Mouse (Mus musculus) gastrocnemius, postnatal 25 days (tissue): Measurements from ENCODE around the gene Bbs9. TPM values are rescaled to one million over a fixed set of nuclear protein-coding genes. Genes with fewer than 3 reads are reported as not detected.

ENCODE experiments used
- DNase-seq: peaks from one replicate; pipeline ENCODE4 v3.0.0; 2022
- total RNA-seq, 2 experiments: library from RNA; stranded (reverse); gene quantifications; 1 replicate in 1 of 2; 2 replicates in 1 of 2; pipeline ENCODE4 v1.2.3; 2021

Bbs9 gene
- total RNA-seq, 2 experiments from 2014 or later = 7.3 to 7.8 TPM

- peak; percentile 20 for DNase-seq
These were observed 275.4 kb downstream of the Bbs9 start for GRCm38 (mm10) chr9:22750779-22751545.

DNA sequence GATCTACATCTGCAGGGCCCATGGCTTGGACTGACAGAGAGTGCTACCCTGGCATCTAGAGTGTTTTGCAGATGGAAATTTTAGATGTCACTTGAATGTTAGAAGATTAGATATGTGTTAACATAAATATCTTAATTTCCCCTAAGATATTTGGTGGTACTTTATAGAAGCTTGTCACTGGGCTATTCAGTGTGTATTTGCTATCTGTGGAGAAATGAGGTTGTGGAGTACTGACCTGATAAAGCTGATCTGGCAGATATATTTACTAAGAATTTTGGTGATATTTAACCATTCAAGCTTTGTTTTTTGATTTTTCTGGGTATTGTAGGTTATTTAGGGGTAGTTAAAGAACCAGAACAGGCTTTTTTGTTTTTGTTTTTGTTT lies 276.0 kb downstream of the Bbs9 start:
- no peak for DNase-seq

GRCm38 (mm10) chr9:22754081-22754672 lies 278.7 kb downstream of the Bbs9 start:
- DNase-seq = no peak

GRCm38 (mm10) chr9:22758487-22758886 lies 283.0 kb downstream of the Bbs9 start:
- DNase-seq = no peak

GRCm38 (mm10) chr9:22759241-22759640 lies 283.7 kb downstream of the Bbs9 start:
- DNase-seq = no peak

DNA sequence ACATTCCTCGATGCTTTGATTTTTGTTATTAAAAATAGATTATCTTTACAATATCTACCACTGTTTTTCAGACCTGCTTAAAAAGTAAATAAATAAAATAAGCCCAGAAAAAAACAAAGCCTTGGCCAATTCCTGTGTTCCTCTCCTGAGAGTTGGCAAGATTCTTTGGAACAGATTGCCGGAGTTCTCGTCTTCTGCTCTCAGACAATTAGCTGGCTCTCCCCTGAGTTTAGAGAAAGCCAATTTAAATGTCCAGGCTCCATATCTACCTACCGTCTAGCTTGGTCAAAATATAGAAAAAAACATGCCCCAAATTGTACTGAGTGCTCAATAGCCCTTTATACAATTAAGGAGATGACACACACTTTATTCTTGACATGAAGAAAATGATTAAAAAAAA lies 284.9 kb downstream of the Bbs9 start:
- DNase-seq = no peak

DNA sequence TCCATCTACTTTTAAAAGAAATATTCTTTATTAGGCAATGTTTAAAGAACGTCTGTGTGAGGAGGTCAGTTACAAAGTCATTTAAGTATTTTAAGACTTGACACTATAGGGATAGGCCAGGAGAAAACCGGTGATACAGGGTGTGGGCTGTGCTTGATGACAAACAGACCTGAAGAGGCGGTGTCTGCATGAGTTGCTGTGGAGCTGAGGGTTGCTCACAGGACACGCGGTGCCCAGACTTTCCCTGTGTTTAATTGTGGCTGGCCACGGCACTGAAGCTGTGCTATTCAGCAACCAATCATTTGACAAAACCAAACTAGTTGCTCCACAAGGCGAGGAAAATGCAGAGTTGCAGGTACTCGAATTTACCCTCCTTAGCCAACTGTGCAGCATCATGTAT lies 286.0 kb downstream of the Bbs9 start:
- DNase-seq = no peak

DNA sequence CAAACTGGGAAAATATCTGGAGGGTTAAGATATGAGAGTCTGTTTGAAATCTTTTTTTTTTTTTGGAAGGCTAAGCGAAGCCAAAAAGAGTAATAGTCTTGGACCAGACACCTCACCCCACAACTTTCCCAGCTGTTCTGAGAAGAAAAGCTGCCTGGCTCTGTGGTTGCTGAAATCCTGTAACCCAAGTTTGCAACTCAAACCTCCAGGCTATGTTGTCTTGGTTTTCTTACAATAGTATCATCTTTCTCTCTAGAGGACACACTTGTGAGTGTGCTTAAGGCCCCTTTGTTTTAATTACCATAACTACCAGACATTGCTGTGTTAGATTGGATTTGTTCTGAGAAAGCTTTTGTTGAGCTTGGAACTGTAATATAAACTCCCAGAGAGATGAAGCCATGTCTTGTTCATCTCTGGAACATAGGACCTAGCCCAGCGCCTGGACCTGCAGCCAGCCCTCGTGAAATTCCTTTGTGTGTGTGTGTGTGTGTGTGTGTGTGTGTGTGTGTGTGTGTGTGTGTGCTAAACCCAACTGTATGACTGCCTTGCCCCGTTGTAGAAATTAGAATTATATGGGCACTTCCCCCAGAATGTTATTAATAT lies 290.2 kb downstream of the Bbs9 start:
- peak; percentile 42 for DNase-seq

DNA sequence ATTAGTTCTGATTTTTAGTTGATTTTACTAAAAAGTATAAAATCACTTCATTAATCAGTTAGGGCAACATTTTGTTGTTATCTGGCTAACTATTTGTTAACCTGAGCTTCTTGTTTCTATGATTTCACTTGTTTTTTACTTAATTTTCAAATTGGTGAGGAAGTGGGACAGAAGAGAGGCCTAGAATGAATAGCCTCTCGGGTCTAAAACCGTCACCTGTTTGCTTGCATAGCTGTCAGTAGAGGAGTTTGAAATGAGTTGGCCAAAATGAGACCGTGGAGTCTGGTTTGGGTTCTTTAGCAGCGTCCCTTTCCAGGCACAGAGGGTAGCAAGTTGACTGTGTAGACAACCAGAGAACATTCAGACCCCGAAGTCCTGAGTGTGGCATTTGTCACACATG lies 291.6 kb downstream of the Bbs9 start:
- no peak for DNase-seq

- no peak for DNase-seq
These were observed 292.3 kb downstream of the Bbs9 start for GRCm38 (mm10) chr9:22767860-22768259.

- DNase-seq = no peak
These were observed 296.3 kb downstream of the Bbs9 start for GRCm38 (mm10) chr9:22771785-22772184.

- no peak for DNase-seq
These were observed 300.9 kb downstream of the Bbs9 start for GRCm38 (mm10) chr9:22776246-22776961.

DNA sequence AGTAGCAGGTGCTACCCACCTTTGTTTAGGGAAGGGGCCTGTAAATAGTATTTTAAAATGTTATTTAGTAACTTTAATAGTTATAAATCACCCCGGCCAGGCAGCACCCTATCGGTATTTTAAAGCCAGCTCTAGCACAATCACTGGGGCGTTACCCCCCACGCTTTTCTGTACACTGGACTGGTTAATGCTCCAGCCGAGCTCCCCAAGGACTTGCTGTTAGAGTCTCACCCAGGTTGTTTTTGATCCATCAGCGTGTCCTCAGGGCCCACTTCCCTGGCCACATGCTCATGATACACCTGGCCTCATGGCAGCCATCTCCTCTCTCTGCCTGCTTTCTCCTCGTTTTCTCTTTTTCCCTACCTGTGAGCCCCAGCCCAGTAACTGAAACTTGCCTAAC lies 301.9 kb downstream of the Bbs9 start:
- no peak for DNase-seq

GRCm38 (mm10) chr9:22779631-22780030 lies 304.1 kb downstream of the Bbs9 start:
- DNase-seq = no peak

- DNase-seq = no peak
These were observed 310.5 kb downstream of the Bbs9 start for GRCm38 (mm10) chr9:22786006-22786405.

- DNase-seq = no peak
These were observed 312.9 kb downstream of the Bbs9 start for GRCm38 (mm10) chr9:22788423-22788822.

GRCm38 (mm10) chr9:22788850-22789249 lies 313.3 kb downstream of the Bbs9 start:
- no peak for DNase-seq

GRCm38 (mm10) chr9:22789380-22790168 lies 314.1 kb downstream of the Bbs9 start:
- DNase-seq = peak; percentile 15

DNA sequence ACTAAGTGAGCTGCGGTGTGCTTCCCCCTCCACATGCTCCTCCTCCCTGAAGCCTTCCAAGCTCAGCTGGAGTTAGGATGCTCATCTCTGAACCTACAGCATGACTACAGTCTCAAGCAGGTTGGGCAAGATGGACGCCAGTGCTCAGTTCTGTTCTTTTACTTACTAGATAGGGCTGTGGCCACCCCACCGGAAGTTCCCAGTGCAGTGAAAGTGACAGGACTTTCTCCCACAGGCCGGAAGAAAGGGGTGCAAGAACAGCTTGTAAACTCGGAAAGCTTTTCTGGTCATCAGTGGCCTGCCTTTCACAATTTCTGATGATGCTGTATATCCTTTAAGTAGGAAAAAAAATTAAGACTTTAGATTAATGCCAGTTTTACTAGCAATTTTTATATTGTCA lies 315.7 kb downstream of the Bbs9 start:
- no peak for DNase-seq

- no peak for DNase-seq
These were observed 316.2 kb downstream of the Bbs9 start for GRCm38 (mm10) chr9:22791750-22792149.

GRCm38 (mm10) chr9:22793698-22794097 lies 318.2 kb downstream of the Bbs9 start:
- DNase-seq = no peak

- DNase-seq = no peak
These were observed 325.2 kb downstream of the Bbs9 start for GRCm38 (mm10) chr9:22800675-22801074.
